Mouse (Mus musculus): ENCODE measurements at regions not wholly inside any gene's neighbourhood (a gene's known extent, or its start where the extent isn't known, plus 50 kb on each side); places are given as distances from the start of the nearest gene placed in this dataset.

DNA sequence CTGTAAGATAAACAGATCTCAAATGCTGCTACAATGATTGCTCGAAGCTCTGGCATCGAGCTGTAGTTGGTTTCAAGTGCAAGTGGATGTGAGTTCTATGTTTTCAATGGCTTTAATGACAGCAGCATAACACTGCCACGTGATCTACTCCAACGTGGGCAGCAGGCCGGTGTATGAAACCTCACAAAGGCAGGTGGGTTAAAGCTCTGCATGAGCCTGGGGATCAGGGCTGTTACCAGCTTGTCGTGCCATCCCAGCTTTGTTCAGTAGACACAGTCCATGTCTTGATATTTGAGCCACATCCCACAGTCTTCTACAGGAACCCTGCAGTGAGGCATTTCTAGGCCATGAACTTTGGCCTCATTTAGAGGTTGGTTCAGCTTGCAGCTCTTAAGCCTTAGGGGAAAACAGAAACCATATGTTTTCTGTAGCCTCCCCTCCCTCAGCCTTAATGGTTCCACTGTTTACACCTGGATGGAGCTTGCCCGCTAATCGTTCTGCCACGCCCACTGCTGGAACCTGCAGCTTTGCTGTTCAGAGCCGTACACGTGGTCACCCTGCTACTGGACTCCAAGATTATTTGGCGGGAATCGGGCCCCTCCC lies 121.8 kb upstream of the Serpine2 start:
- no peak for TF ChIP-seq CTCF (IDR thresholded peaks at IDR 0.05; ENCODE audit: low read depth, low read length)
- no peak for TF ChIP-seq POLR2AphosphoS5 (IDR thresholded peaks at IDR 0.05; ENCODE audit: insufficient replicate concordance, low read depth, low read length)
- TF ChIP-seq TAL1 (conservative IDR thresholded peaks at IDR 0.05; ENCODE audit: low read depth, low read length) = no peak
